Mouse (Mus musculus): Measurements from ENCODE around the gene Armcx6.
"Not testable (repeated sequence)": the region's sequence is repeated elsewhere in the genome, so short reads cannot be mapped to it uniquely, and the experiment has no call there.

Armcx6 gene

GRCm38 (mm10) chrX:134750764-134751592 lies at the start of gene Armcx6:
Armcx6 (minus strand) TSS chrX:134751417.
- peak; percentile 87 for DNase-seq (ENCODE audit: low read depth, low spot score)

- no peak for DNase-seq (ENCODE audit: low read depth, low spot score)
Measured at GRCm38 (mm10) chrX:134787728-134788127, 36.5 kb upstream of the Armcx6 start.

- not testable (repeated sequence) for DNase-seq (ENCODE audit: low read depth, low spot score)
Measured at GRCm38 (mm10) chrX:134763428-134764198, 12.4 kb upstream of the Armcx6 start.

GRCm38 (mm10) chrX:134757293-134757995 lies 6.2 kb upstream of the Armcx6 start:
- DNase-seq (ENCODE audit: low read depth, low spot score), result no peak

GRCm38 (mm10) chrX:134756434-134757292 lies 5.4 kb upstream of the Armcx6 start, which contains the start of gene Armcx3:
Armcx3 (plus strand) TSS chrX:134756595.
- peak; percentile 60 for DNase-seq (ENCODE audit: low read depth, low spot score)

GRCm38 (mm10) chrX:134752584-134752983 lies 1.4 kb upstream of the Armcx6 start:
- peak; percentile 22 for DNase-seq (ENCODE audit: low read depth, low spot score)

GRCm38 (mm10) chrX:134751910-134752309 lies 693 bp upstream of the Armcx6 start:
- peak; percentile 31 for DNase-seq (ENCODE audit: low read depth, low spot score)

- peak; percentile 53 for DNase-seq (ENCODE audit: low read depth, low spot score)
Measured at GRCm38 (mm10) chrX:134746459-134746858, 4.8 kb downstream of the Armcx6 start.

- no peak for DNase-seq (ENCODE audit: low read depth, low spot score)
Measured at GRCm38 (mm10) chrX:134741862-134742261, 9.4 kb downstream of the Armcx6 start.

GRCm38 (mm10) chrX:134739160-134739559 lies 12.1 kb downstream of the Armcx6 start:
- DNase-seq (ENCODE audit: low read depth, low spot score), result no peak

GRCm38 (mm10) chrX:134737796-134738195 lies 13.4 kb downstream of the Armcx6 start:
- DNase-seq (ENCODE audit: low read depth, low spot score), result no peak

GRCm38 (mm10) chrX:134729778-134730177 lies 21.4 kb downstream of the Armcx6 start:
- peak; percentile 16 for DNase-seq (ENCODE audit: low read depth, low spot score)

- not testable (repeated sequence) for DNase-seq (ENCODE audit: low read depth, low spot score)
Measured at GRCm38 (mm10) chrX:134723762-134724161, 27.5 kb downstream of the Armcx6 start.

- DNase-seq (ENCODE audit: low read depth, low spot score), result no peak
Measured at GRCm38 (mm10) chrX:134718524-134718923, 32.7 kb downstream of the Armcx6 start.

GRCm38 (mm10) chrX:134717752-134718308 lies 33.4 kb downstream of the Armcx6 start, which contains the start of gene Armcx1:
Armcx1 (plus strand) TSS chrX:134717963.
- no peak for DNase-seq (ENCODE audit: low read depth, low spot score)

- DNase-seq (ENCODE audit: low read depth, low spot score), result no peak
Measured at GRCm38 (mm10) chrX:134716863-134717262, 34.4 kb downstream of the Armcx6 start.
